Mouse (Mus musculus) kidney, adult 8-10 months (tissue): ENCODE results near the gene Rtf2.
A peak's percentile ranks its signal among the peaks of the same experiment; 100 is the strongest.

Source experiments
- DNase-seq, 2 experiments: peaks; one replicate each; pipeline ENCODE4 v3.0.0; 2022

Rtf2 gene

DNA sequence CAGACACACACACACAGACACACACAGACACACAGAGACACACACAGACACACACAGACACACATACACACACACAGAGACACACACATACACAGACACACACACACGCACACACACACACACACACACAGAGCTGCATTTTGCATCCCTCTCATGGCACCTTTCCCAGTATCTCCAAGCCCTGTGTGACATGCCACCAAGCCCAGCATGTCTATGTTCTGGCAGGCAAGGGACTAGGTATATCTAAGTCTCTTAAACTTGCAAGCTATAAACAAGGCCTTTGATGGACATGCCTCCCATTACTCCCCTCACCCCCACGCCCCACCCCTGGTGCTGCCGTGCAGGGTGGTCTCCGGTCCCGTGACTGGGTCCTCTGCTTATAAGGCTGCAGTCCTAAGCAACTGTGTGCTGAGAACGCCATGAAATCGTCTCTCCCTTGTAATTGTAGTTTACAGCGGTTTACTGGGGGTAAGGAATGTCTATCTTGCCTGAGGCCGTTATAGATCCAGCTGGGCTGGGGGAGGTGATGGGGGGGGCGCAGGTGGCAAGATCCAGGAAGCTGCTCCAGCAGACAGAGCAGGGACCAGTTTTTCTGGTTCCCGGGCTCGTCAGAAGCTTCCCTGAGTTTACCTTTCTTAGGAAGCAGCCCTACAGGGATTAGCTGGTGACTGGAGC is 44.5 kb downstream of the Rtf2 start:
- no peak for DNase-seq

DNA sequence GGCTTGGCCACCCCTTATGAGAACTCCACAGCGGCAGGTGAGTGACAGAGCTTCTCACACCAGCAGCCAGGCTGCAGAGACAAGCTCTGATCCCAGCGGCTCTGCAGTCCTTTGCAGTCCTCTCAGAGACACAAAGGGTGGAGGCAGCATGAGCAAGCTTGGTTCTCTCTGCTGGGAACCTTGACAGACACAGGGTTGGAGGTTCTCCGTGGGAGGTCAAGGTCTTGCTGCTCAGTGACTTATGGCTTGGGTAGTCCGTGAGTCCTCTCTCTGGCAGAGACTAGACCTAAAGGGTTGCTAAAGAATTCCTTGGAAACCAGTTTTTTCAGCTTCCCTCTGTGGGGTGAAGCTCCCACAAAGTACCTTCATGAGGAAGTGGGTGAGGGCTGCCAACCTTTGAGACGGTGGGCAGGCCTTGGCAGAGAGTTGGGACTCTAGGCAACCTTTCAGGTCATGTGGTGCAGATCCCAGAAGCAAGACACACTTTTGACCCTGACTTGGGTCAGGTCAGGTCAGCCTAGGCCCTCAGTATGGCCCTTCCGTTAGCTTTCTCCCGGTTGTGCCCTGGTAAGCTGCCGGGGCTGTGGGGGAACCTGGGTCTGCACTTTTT is 56.5 kb downstream of the Rtf2 start:
- peak; percentile 28 to 54 for DNase-seq

DNA sequence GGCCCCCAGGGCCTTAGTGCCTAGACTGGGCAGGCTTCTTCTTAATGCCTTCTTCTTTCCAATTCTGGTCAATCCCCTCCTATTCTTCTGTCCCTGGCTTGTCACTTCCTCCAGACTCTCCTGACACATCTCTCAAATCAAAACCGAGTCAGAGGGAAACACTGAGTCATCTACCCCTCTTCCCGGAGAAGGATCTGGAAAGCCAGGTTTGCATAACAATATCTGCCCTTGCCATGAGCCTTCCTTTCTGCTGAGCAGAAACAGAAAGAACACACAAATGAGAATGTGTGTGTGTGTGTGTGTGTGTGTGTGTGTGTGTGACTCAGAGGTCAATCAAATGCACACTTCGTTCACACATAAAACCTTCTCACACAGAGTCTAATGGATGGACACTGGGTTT is 58.5 kb downstream of the Rtf2 start:
- no peak for DNase-seq

DNA sequence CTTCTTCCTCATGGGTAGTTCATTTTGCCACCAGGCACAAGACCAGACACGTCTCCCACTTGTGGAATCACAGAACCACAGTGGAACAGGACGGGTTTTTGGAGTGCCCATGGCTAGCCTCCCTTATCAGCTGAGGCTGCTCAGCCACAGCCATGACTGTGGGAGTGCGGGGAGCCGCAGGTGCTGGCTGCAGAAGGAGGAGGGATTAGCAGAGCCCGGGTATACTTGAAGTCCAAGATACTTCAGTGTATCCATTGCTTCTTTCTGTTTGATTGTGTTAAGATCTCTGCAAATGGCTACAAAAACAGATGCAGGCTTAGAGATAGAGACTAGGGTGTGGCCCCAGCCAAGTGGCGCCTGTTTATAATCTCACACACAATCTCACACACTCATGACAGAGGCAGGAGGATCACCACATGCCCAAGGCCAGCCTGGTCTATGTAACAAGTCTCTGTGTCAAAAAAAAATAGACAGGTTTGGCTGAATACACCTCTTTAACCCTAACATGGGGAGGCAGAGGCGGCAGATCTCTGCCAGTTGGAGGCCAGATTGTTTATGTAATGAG is 60.5 kb downstream of the Rtf2 start:
- DNase-seq: no peak

DNA sequence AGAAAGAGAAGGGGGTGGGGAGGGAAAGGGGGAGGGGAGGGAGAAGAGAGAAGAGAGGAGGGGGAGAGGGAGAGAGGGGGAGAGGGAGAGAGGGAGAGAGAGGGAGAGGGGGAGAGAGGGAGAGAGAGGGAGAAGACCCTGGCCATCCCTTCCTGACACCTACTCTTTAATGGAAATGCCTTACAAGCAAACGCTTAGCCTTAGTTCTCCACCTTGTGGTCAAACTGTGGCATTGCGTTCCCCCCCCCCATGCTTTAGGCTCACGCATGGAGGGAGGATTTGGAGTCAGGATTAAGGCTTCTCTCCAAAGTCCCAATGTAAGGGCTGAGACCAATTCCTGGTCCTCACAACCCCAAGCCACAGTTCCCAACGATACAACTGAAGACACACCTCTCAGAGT is 61.0 kb downstream of the Rtf2 start:
- DNase-seq: no peak

DNA sequence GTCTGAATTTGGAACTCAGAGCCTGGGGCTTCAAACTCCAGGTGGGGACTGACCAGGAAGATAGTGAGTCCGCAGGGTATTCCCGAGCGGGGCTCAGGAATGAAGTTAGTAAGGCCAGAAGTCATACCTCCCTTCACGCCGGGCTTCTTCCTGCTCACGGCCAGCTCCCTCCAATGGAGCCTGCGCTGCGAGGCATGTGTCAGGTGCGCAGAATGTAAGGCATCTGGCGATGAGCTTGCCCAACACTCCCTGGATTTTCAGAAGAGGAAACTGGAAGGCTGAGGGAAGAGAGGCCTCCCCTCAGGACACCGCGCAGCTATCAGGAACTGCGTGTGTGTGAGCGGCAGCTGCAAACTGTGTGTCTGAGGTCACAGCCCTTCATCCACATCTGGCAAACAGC is 61.8 kb downstream of the Rtf2 start:
- no peak for DNase-seq

DNA sequence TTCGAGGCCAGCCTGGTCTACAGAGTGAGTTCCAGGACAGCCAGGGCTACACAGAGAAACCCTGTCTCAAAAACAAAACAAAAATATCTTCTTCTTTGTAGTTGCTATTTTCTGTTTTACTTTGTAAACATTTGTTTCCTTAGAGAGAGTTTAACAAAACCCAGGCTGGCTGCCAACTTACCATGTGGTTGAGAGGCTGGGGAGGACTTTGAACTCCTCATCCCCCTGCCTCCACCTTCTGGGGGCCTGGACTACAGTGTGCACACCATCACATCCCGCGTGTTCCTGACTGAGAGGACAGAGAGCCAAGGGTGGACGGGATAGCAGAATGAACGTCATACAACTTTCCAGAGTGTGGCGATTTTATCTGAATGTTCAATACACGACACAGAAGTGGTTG is 65.8 kb downstream of the Rtf2 start:
- peak; percentile 35 to 48 for DNase-seq

DNA sequence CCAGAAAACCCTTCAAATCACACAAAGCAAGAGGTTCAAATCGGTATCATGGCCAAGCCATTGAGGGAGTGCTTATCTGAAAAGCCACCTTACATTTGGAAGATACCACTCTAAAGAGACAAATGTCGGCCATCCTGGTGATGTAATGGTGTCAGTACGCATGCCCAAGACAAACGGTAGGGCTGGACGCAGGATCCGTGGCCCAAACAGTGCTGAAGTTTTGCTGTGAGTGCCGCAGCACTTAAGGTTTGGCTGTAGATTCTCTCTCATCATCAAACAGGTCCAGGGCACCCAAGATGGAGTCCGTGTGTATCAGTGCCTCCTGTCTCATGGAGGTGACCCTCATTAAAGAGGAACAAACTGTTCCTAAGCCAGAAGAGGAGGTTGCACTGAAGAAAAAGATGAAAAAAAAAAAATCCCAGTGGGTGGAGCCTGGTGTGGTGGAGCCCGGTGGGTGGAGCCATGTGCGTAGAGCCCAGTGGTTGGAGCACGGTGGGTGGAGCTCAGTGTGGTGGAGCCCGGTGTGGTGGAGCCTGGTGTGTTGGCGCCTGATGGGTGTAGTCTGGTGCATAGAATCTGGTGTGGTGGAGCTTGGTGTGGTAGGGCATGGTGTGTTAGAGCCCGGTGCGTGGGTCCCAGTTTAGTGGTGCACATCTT is 69.8 kb downstream of the Rtf2 start:
- DNase-seq: no peak

DNA sequence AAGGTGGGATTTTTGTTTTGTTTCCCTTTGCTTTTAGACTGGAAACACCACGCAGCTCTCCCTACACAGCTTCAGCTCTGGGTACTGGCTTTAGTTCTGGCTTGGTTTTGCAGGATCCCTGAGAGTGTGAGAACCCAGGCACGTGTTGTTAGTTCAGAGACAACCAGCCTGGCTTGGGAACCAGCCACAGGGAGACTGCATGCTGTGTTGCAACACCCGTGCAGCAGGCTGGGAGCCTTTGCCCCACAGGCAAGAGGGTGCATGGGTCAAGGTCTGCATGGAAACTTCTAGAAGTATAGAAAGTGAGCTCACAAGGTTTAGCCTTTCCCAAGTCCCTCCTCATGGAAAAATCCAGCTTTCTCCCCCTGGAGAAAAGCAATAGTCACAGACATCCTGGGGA is 70.5 kb downstream of the Rtf2 start:
- DNase-seq: no peak

DNA sequence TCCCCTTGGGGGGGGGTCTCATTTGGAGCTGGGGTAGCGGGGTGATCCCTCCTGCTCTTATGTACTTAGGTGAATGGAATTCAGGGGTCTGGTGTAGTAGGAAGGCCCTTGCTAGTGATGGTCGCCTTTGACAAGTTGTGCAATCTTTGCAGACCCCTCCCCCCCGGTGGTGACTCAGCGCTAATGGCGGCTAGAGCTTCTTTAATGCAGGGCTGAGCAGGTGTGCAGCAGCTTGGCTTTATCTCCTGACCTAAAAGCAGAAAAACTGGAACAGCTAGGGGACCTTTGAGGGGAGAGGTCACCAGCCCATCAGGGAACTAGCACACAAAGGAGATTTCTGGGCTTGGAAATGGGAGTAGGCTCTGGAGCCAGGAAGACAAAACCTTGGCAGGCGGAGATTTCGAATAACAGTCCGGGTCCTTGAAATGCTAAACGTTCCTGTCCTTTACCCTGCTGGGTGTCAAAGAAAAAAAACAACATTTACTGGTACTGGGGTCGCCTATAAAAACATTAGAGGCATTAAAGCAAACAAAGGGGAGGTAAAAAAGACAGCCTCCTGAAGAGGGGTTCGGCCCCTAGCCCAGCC is 76.1 kb downstream of the Rtf2 start:
- no peak for DNase-seq
